Mouse (Mus musculus) embryo, embryonic 10.5 days (tissue): Measurements from ENCODE around the gene Rpl3l.
A peak's percentile ranks its signal among the peaks of the same experiment; 100 is the strongest.

Experiments
- DNase-seq: peaks from one replicate; pipeline ENCODE4 v3.0.0-alpha.2; 2015; ENCODE audit warnings: low spot score

Gene Rpl3l

DNA sequence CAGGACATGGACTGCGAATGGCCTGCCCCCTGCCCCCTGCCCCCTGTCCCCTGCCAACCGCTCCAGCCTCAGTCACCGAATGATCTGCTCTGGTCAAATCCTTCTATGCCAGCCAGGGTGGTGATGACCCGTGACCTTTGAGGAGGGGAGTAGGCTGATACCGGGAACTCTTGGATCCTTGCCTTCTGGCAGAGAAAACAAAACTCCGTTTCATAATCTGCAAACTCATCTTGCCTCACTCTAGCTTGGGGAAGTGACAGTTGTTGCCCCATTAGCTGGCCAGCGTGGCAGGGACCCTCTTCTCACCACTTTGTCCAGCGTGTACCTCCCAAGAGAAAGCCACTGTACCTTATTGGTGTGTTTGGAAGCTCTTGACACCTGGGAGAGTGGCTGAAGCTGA is 14.7 kb downstream of the Rpl3l start:
- no peak for DNase-seq

DNA sequence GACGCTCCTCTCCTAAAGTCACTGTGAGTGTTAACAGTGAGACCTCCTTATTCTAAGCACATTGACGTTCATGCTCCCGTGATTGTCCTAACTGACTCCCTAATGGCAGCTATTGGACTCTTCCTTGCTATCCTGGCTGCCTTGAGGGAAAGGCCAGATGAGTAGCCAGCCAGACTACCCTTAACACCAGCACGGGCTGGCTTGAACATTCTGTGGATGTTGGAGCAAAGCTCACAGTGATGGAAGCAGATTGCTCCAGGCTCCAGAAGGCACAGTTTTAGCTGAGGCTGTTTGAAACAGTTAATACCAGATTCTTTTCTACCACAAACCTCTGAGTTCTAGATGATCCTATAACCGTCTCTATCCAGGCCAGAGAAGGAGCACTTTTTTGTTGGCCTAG is 16.3 kb downstream of the Rpl3l start:
- DNase-seq = no peak

DNA sequence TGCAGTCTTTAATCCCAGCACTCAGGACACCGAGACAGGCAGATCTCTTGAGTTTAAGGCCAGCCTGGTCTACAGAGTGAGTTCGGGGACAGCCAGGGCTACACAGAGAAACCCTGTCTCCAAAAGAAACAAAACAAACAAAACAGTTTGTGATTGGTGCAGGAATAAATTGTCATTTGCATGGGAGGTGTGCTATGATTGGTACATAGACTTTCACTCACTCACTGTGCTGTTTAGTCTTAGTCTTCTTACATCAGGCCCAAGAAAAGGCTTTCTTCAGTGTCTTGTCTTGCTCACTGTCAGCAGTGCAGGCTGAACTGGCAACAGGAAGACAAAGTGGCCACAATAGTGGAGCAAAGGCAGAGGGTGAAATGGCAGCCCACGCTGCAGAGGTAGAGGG is 16.8 kb downstream of the Rpl3l start:
- DNase-seq = no peak

DNA sequence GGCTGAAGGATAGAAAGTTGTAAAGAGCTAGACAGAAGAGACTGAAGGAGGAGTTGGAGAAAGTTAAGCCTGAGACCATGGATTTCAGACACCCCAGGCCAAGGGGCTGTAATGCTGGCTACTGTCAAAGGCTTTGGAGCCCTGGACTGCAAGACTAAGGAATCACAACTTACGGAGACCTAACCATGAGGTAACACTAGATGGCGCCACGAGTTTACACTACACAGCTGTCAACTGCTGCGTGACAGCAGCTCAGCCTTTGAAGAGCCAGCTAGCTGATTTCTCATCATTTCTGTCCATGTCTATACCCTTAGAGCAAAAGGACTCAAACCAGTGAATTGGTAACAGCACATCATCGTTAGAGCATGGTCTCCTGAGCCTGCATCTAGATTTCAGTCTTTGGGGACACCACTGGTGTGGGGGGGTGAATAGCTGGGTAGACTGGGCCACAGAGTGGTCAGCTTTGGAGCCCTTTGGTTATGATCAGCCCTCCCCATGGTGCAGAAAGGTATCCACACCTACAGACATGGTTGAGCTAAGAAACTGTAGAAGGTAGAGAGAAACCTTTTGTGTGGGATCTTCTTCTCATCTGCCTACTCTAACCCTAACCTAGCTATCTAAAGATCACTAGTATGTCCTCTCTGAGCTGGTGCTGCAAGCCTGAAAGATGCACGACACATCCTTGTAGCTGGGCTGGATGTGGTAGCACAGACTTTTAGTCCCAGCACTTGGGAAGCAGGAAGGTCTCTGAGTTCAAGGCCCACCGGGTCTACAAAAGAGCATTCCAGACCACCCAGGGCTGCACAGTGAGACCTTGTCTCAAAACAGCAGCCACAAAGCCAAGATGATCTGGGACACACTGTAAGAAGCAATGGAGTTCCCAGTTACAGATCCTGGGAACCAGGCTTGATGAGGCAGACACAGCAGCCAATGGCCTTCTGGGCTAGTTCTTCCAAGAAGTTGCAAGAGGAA is 18.2 kb downstream of the Rpl3l start:
- peak; percentile 95 for DNase-seq

DNA sequence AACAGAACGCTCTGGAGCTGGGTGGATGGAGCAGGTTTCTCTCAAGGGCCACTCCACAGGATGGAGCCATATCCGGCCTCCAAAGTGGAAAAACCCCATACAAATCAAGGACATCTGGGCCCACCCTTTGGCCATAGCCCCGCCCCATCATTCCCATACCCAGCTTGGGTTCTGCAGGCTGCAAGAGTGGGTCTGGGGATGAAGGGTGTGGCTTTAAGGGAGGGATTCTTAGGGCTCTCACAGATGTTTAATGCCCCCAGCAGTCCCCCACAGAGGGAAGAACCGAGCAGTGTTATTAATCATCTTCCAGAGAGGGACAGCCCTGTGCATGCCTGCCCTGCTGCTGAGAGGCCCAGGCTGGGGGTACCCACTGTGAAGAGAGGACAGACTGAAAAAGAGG is 19.4 kb downstream of the Rpl3l start:
- DNase-seq = no peak

DNA sequence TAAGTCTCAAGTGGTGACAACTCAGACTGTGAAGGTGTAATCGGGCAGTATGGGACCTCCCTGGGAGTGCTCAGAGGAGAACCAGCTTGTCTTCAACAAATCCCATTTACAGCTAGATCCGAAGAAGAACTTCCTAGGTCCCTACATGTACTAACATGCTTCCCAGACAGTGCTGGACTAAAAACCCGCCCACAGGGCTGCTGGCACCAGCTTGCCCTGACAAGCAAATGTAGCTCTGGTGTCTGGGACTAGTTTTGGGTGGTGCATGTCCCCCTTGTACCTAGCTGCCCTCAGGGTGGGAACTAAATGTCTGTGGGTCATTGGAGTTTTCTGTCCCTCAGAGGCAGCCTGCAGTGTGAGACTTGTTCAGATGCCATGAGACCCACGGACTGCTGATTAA is 23.9 kb downstream of the Rpl3l start:
- no peak for DNase-seq

DNA sequence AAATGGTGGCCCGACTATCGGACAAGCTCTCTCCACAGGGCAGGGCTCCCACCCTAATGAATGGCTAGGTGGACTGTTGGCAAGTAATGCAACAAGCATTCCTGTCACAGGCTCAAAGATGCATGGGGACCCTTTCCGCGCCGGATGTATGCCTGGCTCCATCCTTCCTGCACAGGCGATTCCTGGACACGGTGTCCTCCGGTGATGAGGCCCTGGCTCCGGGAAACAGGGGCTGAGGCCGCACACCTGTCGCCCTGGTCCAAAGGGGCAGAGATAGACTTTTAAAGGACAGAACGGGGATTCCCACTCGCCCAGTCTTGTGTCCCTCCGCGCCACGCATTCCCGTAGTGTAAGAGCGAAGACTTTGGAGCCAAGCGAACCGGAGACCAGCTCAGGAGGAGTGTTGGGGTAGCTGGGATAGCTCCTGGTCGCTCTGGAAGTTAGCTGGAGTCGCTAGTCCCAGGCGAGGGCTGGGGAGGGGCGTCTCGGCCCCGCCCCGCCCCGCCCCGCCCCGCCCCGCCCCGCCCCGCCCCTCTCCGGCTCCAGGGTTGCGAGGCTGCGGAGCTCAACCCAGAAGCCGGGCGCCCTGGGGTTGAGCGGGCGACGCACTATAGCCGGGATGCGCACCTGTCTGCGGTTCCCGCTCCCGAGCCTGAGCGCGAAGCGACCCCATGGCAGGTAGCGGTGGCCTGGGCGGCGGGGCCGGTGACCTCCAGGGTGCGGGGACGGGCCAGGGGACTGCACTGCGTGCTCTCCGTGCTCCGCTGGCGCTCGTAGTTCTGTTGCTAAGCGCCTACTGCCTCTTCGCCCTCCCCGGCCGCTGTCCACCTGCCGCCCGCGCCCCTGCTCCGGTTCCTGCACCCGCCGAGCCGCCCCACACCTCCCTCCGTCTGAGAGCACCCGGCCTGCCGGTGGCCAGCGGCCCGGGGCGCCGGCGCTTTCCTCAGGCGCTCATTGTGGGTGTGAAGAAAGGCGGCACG is 25.1 kb downstream of the Rpl3l start, which contains the start of gene Hs3st6:
Hs3st6 (plus strand) TSS at position 574 of the 980 bp plus-strand sequence.
- DNase-seq = peak; percentile 60

DNA sequence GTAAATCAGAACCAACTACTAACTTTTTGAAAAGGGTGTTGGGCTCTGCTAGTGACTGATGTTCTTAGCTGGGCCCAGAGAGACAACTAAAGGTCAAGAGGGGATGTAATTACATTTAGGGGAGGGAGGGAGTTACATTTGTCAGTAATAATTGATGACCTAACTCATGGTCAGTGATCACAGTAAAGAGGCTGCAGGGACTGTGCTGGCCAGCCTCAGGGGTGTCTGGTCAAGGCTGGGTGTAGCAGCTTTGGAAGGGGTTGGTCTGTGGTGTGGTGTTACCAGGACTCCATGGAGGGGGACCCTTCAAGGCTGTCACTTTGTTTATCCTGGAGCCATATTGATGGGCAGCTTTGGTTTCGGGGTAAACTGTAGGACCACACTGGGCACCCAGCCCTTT is 29.8 kb downstream of the Rpl3l start:
- no peak for DNase-seq

DNA sequence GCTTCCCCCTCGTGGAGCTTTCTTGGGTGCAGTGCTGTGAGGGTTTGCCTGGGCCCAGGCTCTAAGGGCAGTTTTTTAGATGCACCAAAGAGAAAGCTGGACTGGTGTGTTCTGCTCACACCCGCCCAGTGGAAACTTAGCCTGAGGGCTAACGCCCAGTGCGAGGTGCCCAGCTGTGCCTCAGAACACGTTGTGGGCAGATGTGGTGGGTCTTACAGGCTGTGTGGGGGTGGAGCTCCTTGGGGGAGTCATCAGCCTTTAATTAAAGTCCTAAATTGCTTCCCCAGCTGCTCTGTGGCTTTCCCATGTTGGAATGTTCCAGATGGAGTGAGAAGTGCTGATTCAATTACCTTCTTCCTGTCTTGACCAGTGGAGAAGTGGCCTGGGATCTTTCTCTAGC is 33.5 kb downstream of the Rpl3l start:
- DNase-seq = peak; percentile 40

DNA sequence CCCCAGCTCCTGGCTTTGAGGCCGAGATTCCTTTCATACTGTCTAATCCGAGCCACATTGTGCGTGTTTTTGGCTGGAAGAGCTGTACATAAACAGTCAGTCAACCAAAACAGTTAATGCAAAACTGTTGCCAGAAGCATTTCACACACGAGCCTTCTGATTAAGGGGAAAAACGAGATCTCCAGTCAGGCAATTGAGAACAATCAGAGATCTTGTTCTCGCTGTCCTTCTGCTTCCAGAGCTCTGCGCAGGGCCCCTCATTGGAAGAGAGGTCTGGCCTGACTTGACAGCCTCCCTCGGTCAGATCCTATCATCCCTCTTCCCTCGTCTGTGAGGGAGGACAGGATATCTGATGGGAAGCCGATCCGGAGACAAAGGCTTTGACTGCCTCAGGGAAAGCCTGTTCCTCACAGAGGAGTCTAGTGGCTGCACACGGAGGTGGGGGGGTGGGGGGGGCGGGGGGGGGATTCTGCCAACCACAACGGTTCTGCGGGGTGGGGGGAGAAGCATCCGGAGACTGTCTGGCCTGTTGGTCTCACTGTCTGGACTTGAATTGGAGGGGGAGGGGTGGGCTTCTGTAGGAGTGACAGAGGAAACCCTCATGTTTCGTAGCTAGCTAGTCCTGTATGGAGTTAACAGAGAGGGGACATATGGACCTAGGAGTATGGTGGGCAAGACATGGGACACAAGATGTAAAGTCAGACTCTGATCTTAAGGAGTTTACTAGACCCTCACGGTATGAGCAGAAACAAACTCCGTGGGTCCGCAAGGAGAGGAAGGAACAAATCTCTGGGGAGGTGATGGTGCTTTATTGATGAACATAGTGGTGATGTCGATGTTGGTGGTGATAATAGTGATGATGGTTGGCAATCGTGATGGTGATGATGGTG is 37.6 kb downstream of the Rpl3l start:
- DNase-seq = peak; percentile 32

DNA sequence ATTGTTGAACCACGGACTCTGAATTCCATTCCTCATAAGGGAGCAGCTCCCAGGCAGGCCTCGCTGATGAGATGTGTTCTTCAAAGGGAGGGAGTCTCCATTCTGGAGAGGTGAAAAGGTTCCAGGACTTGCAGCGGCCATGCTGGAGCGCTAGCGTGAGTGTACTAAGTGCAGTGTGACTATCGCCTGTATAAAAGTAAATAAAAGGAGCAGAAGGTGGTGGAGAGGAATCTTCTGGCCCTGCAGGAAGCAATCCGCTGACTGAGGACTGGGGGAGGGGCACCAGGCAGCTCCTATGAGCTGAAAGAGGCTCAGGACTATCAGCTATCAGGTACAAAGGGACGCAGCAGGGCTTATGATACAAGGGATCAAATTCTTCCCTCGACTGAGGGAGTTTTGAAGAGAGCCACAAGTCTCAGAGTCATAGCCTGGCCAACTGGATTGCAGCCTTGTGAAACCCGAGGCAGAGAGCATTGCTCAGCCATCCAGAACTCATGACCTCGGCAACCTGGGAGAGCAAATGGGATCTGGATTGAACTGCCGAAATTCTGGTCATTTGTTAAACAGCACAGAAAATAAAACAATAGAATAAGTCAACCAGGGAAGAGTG is 38.8 kb downstream of the Rpl3l start:
- DNase-seq = no peak

DNA sequence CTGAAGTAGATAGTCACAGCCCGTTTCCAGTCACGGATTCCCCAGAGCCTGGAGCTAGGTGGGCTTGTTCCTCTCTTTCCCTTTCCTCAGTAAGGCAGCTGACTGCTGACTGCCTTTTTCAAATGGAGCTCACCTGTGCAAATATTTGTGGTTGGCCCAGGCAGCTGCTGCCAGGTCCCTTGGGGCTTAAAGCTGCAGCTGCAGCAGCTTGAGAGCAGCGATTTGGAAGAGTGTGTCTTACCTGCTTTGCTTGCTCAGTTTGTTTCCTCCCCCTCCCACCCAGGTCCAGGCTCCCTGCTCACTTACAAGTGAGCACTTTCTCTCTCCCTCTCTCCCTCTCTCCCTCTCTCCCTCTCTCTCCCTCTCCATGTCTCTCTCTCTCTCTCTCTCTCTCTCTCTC is 41.5 kb downstream of the Rpl3l start:
- no peak for DNase-seq

DNA sequence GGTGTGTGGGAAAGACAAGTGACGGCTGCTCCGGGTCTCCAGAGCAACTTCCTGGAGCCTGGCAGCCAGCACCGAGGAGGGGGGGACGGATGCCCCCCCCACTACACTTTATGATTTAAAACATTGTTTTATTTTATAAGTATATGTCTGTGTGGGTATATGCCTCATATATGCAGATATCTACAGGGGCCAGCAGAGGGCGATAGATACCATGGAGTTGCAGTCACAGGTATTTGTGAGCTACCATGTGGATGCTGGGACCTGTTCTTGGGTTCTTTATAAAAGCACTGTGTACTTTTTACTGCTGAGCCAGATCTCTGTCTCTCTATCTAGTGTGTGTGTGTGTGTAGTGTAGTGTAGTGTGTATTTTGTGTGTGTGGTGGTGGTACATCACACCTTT is 45.6 kb downstream of the Rpl3l start:
- no peak for DNase-seq

DNA sequence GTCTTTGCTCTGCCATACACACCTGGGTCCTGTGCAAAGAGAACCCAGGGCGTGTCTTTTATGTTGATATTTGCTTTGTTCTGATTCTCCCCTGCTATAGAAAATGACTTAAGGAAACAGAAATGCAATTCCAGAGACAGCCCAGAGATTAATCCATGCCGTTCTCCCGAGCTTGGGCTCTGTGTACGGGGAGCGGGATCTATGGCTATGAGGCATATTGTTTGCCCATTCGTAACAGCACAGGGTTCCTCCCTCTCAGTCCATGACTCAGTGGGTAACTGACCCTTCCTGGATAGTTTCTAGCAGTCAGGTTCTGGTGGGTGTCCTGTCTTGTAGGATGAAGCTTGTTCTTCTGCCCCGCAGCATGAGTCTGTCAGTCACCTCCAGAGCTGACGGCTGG is 47.6 kb downstream of the Rpl3l start:
- no peak for DNase-seq

DNA sequence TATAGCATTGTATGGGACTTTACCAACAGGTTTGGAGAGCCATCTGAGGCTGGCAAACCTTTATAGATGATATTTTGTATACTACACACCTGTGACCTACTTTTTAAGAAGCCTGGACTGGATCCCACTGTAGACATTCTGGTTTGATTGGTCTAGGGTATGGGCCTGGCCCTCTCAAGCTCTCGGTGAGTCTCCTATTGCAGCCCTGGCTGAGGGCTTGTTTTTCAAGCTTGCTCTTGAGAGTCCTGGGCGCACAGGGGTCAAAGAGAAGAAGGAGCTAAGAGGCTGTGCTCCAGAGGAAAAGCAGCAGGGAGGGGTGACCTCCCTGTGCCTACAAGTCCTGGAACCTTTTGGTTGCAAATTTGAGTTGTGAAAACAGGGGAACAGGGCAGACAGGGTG is 49.5 kb downstream of the Rpl3l start:
- DNase-seq = no peak

DNA sequence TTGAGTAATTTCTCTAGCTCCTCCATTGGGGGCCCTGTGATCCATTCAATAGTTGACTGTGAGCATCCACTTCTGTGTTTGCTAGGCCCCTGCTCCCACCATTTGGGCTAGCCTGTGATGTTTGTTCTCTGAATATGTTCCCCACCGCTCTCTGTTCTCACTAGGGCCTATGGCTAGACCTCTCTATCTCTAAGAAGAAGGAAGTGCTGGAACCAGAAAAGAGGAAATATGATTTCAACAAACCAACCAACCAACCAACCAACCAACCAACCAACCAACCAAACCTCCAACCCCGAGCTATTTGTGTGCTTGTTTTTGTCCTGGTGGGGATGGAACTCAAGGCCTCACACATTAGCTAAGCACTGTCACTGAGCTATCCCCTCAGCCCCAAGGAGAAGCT is 53.2 kb downstream of the Rpl3l start:
- DNase-seq = no peak
